Mouse (Mus musculus) heart, embryonic 13.5 days (tissue): ENCODE results near the gene Madd. TPM values are rescaled to one million over a fixed set of nuclear protein-coding genes. Genes with fewer than 3 reads are reported as not detected.

Experiments used
- ATAC-seq: fragments of 200-750 bp; cut with Nextera tagmentation; 2 replicates; pipeline ENCODE4 v1.8.0; 2017; ENCODE audit warnings: moderate TSS enrichment; ENCODE audit not compliant: insufficient number of reproducible peaks, low FRiP score, low TSS enrichment; ENCODE audit errors: extremely low read depth
- H3K27ac ChIP-seq: fragments of 300-500 bp; sonication (generic); replicated peaks from 2 replicates; pipeline ENCODE4 v1.5.1; 2015; ENCODE audit warnings: moderate library complexity, mild to moderate bottlenecking, inconsistent platforms
- H3K27me3 ChIP-seq: fragments of 300-500 bp; sonication (generic); replicated peaks from 2 replicates; pipeline ENCODE4 v1.6.1; 2015; ENCODE audit warnings: mild to moderate bottlenecking, inconsistent platforms
- H3K36me3 ChIP-seq: fragments of 300-500 bp; sonication (generic); 2 replicates; pipeline ENCODE4 v1.6.1; 2015; ENCODE audit warnings: mild to moderate bottlenecking, inconsistent platforms
- H3K4me1 ChIP-seq: fragments of 300-500 bp; sonication (generic); 2 replicates; pipeline ENCODE4 v1.6.1; 2015; ENCODE audit warnings: inconsistent platforms
- H3K4me2 ChIP-seq: fragments of 300-500 bp; sonication (generic); 2 replicates; pipeline ENCODE4 v1.6.1; 2015; ENCODE audit warnings: inconsistent platforms, mild to moderate bottlenecking, moderate library complexity
- H3K4me3 ChIP-seq: fragments of 300-500 bp; sonication (generic); 2 replicates; pipeline ENCODE4 v1.5.1; 2015; ENCODE audit warnings: moderate library complexity, mild to moderate bottlenecking, inconsistent platforms
- H3K9ac ChIP-seq: fragments of 300-500 bp; sonication (generic); 2 replicates; pipeline ENCODE4 v1.6.1; 2015; ENCODE audit warnings: inconsistent platforms, mild to moderate bottlenecking, moderate library complexity
- H3K9me3 ChIP-seq: fragments of 300-500 bp; sonication (generic); 2 replicates; pipeline ENCODE4 v1.6.1; 2016; ENCODE audit warnings: inconsistent platforms
- WGBS: fragments of 180-500 bp; shearing (Covaris S2); methylation state at CpG from one replicate; pipeline ENCODE4 v1.1.7; 2015; ENCODE audit warnings: mixed read lengths; 5-methylcytosine and 5-hydroxymethylcytosine counted together
- polyA plus RNA-seq: library from polyadenylated mRNA; unstranded; fragments of >200 nt; fragmentation: Nextera tagmentation; extraction: Ambion mirVana; gene quantifications from 2 replicates; pipeline ENCODE4 v1.2.1, GENCODE M21; 2015

Gene Madd
- 5.1 and 5.9 TPM in 2 replicates for polyA plus RNA-seq

DNA sequence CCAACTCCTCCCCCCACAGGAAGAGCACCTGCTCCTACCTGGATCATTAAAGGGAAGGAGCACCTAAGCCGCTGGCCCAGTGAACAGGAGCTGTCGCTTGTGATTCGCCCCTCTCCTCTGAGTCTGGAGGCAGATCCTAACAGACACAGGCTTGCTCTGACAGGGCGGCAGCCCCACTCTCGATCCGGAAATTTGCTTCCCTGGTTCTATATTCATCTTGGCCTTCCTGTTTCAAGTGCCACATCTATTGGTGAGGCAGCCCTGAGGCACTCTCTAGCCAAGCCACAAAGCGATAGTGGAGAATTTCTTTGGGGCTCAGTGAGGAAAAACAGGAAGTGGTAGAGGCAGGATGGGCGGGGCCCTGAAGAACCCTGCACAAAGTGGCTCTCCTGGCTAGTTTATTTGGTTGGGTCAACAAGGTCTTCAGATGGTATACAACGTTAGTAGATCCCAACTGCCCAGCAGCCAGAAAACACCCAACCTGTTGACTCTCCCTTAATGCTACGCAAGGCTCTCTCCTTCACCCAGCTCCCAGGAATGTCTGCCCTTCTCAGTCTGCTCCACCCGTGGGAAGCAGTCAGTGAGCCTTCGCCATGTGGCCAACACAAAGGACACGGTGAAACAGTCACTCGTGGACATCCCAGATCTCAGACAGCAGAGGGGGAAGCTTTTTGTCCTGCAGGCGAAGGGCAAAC, at the start of gene Madd:
TSS of gene Madd (minus strand) at position 127 of the 695 bp plus-strand sequence.
- peaks cover 26% of the 10 kb centered on the region for H3K4me1 ChIP-seq
- no peaks in the 10 kb centered on the region for H3K9me3 ChIP-seq
- H3K4me2 ChIP-seq = peak within 1 kb of the TSS; percentile 85
- H3K27me3 ChIP-seq = no peaks in the 10 kb centered on the region; the same call in 1 of the 2 replicates
- H3K36me3 ChIP-seq = no peaks in the 10 kb centered on the region
- peak within 1 kb of the TSS; percentile 72 for H3K27ac ChIP-seq
- peak within 1 kb of the TSS; percentile 69 for H3K4me3 ChIP-seq
- no peak for ATAC-seq
- WGBS = 56% methylated on average over 15 of the region's 15 CpGs
- peak within 1 kb of the TSS; percentile 76 for H3K9ac ChIP-seq

DNA sequence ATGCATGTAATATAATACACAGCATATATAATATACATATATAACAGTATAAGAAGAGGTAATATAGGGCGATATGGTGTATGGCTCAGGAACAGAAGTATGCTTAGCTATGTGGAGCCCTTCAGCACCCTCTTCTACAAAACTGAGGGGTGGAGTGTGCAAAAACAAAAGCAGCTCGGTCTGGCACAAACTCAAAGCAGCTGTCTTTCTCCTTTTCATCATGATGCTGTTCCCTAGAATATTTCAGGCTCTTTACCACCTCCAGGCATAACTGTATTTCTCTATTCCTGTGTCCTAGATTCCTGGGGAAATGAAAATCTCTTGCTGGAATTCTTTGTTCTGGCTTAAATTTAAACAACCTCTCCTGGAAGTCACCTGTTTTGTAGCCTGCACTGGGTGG, 46.1 kb upstream of the Madd start:
- Histone ChIP-seq H3K27me3 (no peaks in the 10 kb centered on the region), H3K9me3 (no peaks in the 10 kb centered on the region), H3K27ac (no peak overlapping the region), H3K4me3 (no peak overlapping the region), H3K9ac (no peak overlapping the region), H3K36me3 (peaks cover 26% of the 10 kb centered on the region), H3K4me1 (no peaks in the 10 kb centered on the region), H3K4me2 (no peak overlapping the region)
- ATAC-seq = no peak
- WGBS = 82% methylated on average over 2 of the region's 2 CpGs

DNA sequence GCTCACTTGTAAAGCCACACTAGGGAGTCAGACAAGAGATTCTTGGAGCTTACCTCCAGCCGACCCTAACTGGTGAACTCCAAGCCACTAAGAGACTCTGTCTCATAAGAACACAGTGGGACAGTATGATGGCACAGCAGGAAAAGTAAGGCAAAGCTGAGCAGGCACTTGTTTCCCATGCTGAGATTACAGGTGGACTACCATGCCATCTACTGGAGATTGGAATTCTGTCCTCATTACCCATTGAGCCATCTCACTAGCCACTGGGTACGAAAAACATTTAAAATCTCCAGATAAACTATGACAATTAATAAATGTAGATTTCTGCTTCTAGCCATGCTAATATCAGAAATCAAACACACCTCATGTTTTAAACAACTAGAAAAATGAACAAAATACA, 40.0 kb upstream of the Madd start:
- H3K9ac ChIP-seq = no peak overlapping the region
- H3K4me3 ChIP-seq = no peak overlapping the region
- H3K27ac ChIP-seq = no peak overlapping the region
- no peak for ATAC-seq
- peaks cover 6% of the 10 kb centered on the region for H3K36me3 ChIP-seq
- WGBS = 68% methylated on average over 2 of the region's 2 CpGs
- H3K4me1 ChIP-seq = no peaks in the 10 kb centered on the region
- no peaks in the 10 kb centered on the region for H3K9me3 ChIP-seq
- no peak overlapping the region for H3K4me2 ChIP-seq
- no peaks in the 10 kb centered on the region for H3K27me3 ChIP-seq

DNA sequence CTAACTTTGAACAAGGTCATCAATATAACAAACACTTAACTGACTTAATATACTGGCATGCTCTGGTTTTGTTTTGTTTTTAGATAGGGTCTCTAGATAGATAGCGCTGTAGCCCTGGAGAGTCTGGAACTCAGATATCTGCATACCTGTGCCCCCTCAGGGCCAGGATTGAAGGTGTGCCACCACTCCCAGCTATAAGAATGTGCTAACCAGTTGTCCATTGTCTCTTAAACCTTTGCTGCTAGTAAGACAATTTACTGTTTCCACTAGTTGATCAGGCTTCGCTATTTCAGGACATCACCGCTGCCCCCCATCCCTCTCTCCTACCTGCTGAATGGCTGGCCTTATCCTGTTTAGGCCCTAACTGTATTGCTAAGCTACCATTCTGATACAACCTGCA, 36.9 kb upstream of the Madd start:
- Histone ChIP-seq H3K4me3 (no peak overlapping the region), H3K4me1 (no peaks in the 10 kb centered on the region), H3K4me2 (no peak overlapping the region), H3K27me3 (no peaks in the 10 kb centered on the region), H3K27ac (no peak overlapping the region), H3K9ac (no peak overlapping the region), H3K36me3 (peaks cover 19% of the 10 kb centered on the region), H3K9me3 (no peaks in the 10 kb centered on the region)
- no peak for ATAC-seq
- WGBS = 93% methylated on average over 3 of the region's 3 CpGs

DNA sequence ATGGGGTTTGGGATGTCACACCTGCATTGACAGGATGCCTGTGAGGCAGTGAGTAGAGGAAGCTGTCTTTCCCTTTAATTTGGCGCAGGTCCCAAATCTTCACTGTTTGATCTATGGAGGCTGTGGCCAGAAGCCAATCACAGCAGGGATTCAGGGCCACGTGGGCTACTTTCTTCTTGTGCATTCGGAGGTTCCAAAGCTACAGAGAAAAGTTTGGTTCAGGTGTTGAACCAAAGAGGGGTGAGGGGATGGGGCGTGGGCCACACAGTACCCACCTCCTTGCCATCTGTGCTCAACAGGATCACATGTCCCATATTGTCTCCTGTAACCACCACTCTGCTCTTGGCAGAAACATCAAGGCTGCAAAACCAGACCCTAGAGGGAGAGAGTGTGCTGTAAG, 33.4 kb upstream of the Madd start:
- Histone ChIP-seq H3K4me2 (no peak overlapping the region), H3K4me3 (no peak overlapping the region), H3K4me1 (no peaks in the 10 kb centered on the region), H3K9ac (no peak overlapping the region), H3K36me3 (peaks cover 48% of the 10 kb centered on the region), H3K9me3 (no peaks in the 10 kb centered on the region), H3K27ac (no peak overlapping the region), H3K27me3 (no peaks in the 10 kb centered on the region)
- WGBS = 66% methylated on average over 4 of the region's 4 CpGs
- no peak for ATAC-seq

DNA sequence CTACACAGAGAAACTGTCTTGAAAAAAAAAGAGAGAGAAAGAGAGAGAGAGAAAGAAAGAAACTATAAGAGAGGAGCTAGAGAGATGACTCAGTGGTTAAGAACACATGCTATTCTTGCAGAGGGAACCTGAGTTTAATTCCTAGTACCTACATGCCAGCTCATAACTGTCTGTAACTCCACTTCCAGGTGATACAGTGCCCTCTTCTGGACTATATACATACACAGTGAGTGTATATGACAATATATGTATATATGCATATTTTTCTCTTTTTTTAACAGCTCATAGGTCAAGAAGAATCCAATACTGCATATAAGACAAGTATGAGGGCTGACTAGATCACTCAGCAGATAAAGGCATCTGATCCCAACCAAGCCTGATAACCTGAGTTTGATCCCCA, 29.7 kb upstream of the Madd start:
- H3K9me3 ChIP-seq = no peaks in the 10 kb centered on the region
- H3K4me2 ChIP-seq = no peak overlapping the region
- H3K27ac ChIP-seq = no peak overlapping the region
- no peaks in the 10 kb centered on the region for H3K27me3 ChIP-seq
- ATAC-seq = no peak
- no peak overlapping the region for H3K4me3 ChIP-seq
- H3K4me1 ChIP-seq = no peaks in the 10 kb centered on the region
- H3K36me3 ChIP-seq = peaks cover 80% of the 10 kb centered on the region
- no peak overlapping the region for H3K9ac ChIP-seq

DNA sequence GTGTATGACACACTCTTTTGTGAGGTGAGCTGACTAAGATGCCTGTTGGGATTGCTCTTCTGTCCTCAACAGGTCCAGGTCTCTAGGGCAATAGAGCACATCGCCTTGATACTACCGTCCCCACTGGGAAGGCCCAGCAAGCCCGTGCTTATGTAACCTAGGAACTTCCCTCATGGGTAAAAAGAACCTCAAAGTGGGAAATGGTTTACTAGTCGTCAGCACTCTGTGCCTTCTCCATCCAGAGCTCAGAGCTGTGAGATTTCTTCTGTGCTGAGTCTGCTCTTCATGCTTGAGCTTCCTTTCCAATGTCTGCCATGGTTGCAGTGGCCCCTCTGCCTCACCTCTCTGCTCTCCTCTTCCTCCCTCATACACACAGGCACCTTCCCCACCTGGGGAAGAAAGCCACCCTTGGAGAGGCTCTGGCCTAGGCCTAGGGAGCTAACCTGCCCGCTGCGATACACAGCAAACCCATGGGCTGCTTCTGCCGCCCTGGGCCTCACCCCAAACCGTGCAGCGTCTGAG, 22.7 kb upstream of the Madd start:
- Histone ChIP-seq H3K9ac (no peak overlapping the region), H3K4me2 (no peak overlapping the region), H3K27ac (no peak overlapping the region), H3K36me3 (peaks cover 66% of the 10 kb centered on the region), H3K9me3 (no peaks in the 10 kb centered on the region), H3K4me3 (no peak overlapping the region), H3K4me1 (peaks cover 19% of the 10 kb centered on the region), H3K27me3 (no peaks in the 10 kb centered on the region)
- ATAC-seq = no peak
- WGBS = 87% methylated on average over 9 of the region's 9 CpGs

DNA sequence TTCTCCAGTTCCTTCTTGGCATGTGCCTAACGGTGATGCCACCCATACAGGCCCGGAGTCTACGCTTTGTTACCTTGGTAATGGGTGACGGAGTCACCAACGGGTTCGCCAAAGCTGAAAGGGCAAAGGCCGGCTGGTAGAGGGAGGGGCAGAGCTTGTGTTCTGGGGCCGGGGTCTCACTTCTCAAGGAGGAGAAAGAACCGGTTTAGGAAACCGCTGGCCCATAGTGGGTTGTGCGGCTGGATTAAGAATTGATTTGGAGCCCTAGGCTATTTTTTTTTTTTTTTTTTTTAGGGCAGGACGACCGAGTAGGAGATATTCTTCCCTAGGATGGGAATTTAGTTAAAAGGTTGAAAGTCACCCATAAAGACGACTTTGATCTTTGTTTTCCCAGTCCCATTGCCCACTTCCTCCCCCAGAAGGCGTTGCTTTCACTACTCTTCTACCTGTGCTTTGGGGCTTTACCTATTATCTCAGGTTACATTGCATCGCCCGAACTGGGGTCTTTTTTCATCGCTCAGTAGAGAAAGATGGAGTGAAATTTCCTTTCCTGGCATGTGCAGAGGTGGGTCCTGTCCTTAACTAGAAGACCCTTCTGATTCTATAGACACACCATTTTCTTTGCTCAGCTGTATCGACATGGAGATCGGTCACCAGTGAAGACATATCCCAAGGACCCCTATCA, 19.5 kb upstream of the Madd start:
- peak overlapping the region; percentile 97 for H3K27ac ChIP-seq
- H3K4me3 ChIP-seq = peak overlapping the region; percentile 87
- peaks cover 19% of the 10 kb centered on the region for H3K4me1 ChIP-seq
- H3K36me3 ChIP-seq = peaks cover 36% of the 10 kb centered on the region
- H3K4me2 ChIP-seq = peak overlapping the region; percentile 82
- no peaks in the 10 kb centered on the region for H3K27me3 ChIP-seq
- no peaks in the 10 kb centered on the region for H3K9me3 ChIP-seq
- no peak for ATAC-seq
- 12% methylated on average over 20 of the region's 20 CpGs for WGBS
- peak overlapping the region; percentile 94 for H3K9ac ChIP-seq

DNA sequence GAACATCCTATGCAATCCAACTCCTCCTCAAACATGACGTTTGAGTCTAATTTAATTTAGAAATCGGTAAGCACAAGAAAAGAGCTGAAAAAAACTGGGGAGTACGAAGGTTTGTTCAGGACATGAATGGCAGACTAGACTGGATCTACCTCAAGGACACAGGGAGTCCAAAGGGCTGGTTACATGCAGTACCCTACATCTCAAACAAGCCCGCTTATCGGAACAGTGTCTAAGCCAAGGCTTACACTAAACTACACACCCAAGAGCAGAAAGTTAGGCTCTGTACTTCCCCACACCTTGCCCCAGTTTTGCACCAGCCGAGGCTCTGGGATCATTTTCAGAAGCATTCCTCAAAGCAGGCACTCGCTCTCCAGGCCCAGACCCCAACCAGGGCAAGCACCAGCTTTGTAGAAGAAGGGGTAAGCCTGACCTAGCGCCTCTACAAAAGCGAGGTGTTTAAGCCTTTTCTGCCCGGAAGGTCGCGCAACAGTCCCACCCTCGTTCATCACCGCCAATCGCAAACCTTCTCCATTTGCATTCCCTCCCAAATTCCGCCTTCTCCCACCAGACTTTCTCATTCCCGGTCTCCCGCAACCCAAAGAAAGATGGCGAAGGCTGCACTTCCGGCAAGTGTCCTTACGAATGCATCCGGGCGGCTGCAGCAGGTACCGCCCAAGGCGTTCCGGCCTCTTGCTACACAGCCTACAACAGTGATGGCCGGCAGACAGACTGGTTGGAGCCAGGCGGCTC, 18.8 kb upstream of the Madd start, which contains the start of the genes Nr1h3 and Acp2:
TSS of gene Nr1h3 (minus strand) at position 613 of the 750 bp plus-strand sequence.
TSS of gene Acp2 (plus strand) at position 664 of the 750 bp plus-strand sequence.
- peaks cover 29% of the 10 kb centered on the region for H3K36me3 ChIP-seq
- peaks cover 19% of the 10 kb centered on the region for H3K4me1 ChIP-seq
- peak within 1 kb of the TSS; percentile 97 for H3K27ac ChIP-seq
- no peaks in the 10 kb centered on the region for H3K27me3 ChIP-seq
- peak within 1 kb of the TSS; percentile 87 for H3K4me3 ChIP-seq
- peak within 1 kb of the TSS; percentile 94 for H3K9ac ChIP-seq
- 3% methylated on average over 28 of the region's 28 CpGs for WGBS
- peak within 1 kb of the TSS; percentile 82 for H3K4me2 ChIP-seq
- H3K9me3 ChIP-seq = no peaks in the 10 kb centered on the region
- ATAC-seq = peak; percentile 81; the same call in 1 of the 2 replicates

DNA sequence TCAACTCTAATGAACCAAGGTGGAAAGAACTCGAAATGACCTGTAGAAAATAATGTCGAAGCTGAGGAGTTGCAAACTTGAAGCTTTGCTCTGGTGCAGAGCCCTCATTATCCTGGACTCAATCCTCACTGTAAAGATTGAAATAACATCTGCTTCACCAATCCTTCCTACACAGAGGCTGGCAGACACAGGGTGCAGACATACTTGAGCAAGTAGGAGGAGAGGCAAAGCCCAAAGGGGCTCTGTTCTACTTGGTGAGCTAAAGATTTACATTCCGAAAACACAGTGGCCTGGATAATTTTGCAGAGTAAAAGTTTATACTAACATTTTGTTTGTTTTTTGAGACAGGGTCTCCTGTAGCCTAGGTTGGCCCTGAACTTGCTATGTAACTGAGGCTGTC, 15.3 kb upstream of the Madd start:
- no peak overlapping the region for H3K4me3 ChIP-seq
- no peak overlapping the region for H3K9ac ChIP-seq
- H3K4me2 ChIP-seq = no peak overlapping the region
- H3K9me3 ChIP-seq = no peaks in the 10 kb centered on the region
- no peaks in the 10 kb centered on the region for H3K27me3 ChIP-seq
- H3K27ac ChIP-seq = no peak overlapping the region
- H3K36me3 ChIP-seq = no peaks in the 10 kb centered on the region
- no peak for ATAC-seq
- H3K4me1 ChIP-seq = peaks cover 31% of the 10 kb centered on the region
- WGBS = 73% methylated on average over 3 of the region's 3 CpGs

DNA sequence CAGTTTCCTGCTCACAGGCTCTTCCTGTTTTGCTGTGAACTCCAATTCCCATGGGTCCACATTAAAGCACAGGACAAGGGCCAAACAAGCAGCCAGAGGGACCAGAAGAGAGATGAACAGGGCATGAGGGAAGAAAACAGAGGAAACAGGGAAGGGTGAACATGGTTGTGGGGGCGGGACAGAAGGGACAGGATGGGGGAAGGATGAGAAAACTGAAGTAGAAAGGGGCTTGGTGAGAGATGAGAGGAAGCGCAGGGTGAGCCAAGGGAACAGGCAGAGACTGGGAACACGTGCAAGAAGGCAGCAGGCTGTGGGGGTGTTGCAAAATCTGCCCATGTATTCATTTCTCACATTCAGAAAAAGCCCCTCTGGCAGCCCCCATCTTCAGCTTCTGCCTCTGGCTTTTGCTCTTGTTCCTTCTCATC, 13.0 kb upstream of the Madd start:
- Histone ChIP-seq H3K36me3 (no peaks in the 10 kb centered on the region), H3K4me3 (no peak overlapping the region), H3K27ac (no peak overlapping the region), H3K27me3 (no peaks in the 10 kb centered on the region), H3K4me2 (no peak overlapping the region), H3K4me1 (peaks cover 17% of the 10 kb centered on the region), H3K9ac (no peak overlapping the region), H3K9me3 (no peaks in the 10 kb centered on the region)
- ATAC-seq = no peak
- WGBS = 57% methylated on average over 3 of the region's 3 CpGs
